ENCODE assay signal across 28 mouse cellular contexts in the genomic region with DNA sequence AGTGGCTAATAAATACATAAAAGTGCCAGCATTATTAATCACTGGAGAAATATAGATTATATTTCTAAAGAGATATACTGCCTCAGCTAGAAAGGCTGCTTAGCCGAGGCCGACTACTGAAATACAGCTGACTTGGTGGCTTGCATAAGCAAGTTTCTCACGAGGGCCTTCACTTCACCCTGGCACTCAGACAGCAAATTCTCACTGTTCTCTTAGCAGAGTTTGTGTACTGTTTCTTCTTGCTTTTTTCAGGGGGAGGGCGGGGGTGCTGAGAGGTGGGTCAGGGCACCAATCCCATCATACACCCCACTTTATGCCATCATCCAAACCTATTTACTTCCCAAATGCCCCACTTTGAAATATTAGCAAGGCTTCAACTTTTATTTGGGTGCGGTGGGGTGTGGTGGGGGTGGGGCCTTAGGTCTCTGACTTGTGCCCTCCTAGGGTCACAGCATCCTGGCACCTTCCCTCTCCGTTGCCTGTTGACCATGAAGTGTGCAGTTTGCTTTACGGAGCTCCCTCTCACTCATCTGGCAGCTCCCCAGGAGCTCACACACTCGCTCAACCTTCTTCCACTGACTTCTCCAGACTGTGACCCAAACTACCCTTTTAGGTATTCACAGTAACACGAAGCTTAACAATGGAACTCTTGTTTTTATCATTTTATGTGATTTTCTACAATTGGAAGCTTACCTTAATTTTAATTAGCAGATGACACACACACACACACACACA. TPM values are rescaled to one million over a fixed set of nuclear protein-coding genes. Genes with fewer than 3 reads are reported as not detected.
DNase-seq lines count a peak whose midpoint lies in the region; ATAC-seq and TF ChIP-seq lines count a peak whose summit lies in the region.
"Had no signal": no experiment of that assay in that cellular context is flagged by ENCODE, and none has a peak within 500 bp of the region (broad histone marks: within the 10 kb centered on the region; RNA-seq: fewer than 3 reads in every experiment).

No protein-coding gene starts in this region.

- no peaks in the 10 kb centered on the region for H3K27me3 ChIP-seq in liver, embryonic 11.5 days (replicated peaks; ENCODE audit: control insufficient read depth, insufficient read depth, low read length)
- H3K27me3 ChIP-seq in intestine, postnatal 0 days (replicated peaks; ENCODE audit: control insufficient read depth, insufficient read depth, low read length) = no peaks in the 10 kb centered on the region
- H3K27me3 ChIP-seq in kidney, embryonic 16.5 days (ENCODE audit: insufficient read depth, low read length) = no peaks in the 10 kb centered on the region
- H3K27me3 ChIP-seq: CH12.LX; embryonic facial prominence, embryonic 12.5 days; embryonic facial prominence, embryonic 15.5 days; forebrain, embryonic 12.5 days; heart, embryonic 13.5 days; hindbrain, embryonic 12.5 days; hindbrain, embryonic 15.5 days; Patski had no signal

- H3K27ac ChIP-seq in liver, embryonic 11.5 days (ENCODE audit: low read depth, low read length) = no peak overlapping the region
- peak overlapping the region; percentile 62 for H3K27ac ChIP-seq in intestine, postnatal 0 days (ENCODE audit: low read depth, low read length)
- no peak overlapping the region for H3K27ac ChIP-seq in kidney, embryonic 16.5 days (ENCODE audit: low read length)
- H3K27ac ChIP-seq: embryonic facial prominence, embryonic 12.5 days; embryonic facial prominence, embryonic 15.5 days; forebrain, embryonic 12.5 days; heart, embryonic 10.5 days; heart, embryonic 13.5 days; hindbrain, embryonic 12.5 days; hindbrain, embryonic 15.5 days had no signal

- H3K4me1 ChIP-seq in liver, embryonic 11.5 days (replicated peaks; ENCODE audit: control insufficient read depth, insufficient read depth, low read length) = peaks cover 11% of the 10 kb centered on the region
- peaks cover 8% of the 10 kb centered on the region for H3K4me1 ChIP-seq in intestine, postnatal 0 days (replicated peaks; ENCODE audit: control insufficient read depth, insufficient read depth, low read length)
- H3K4me1 ChIP-seq in kidney, embryonic 16.5 days (ENCODE audit: insufficient read depth, low read length) = 0 out of 2 replicates have a peak, but pooled peaks cover 9% of the 10 kb centered on the region
- H3K4me1 ChIP-seq: embryonic facial prominence, embryonic 12.5 days; forebrain, embryonic 12.5 days; hindbrain, embryonic 12.5 days had no signal

- DNase-seq in heart, adult 11 months = peak; percentile 78
- DNase-seq in heart, postnatal 4 days = no peak
- no peak for DNase-seq in liver, embryonic 11.5 days (ENCODE audit: low spot score)
- DNase-seq in liver = no peak
- DNase-seq in kidney, adult 18-20 months = no peak
- DNase-seq: adrenal gland, adult 2 months; adrenal gland, postnatal 14 days; B cell, adult 2 months; cerebellum, adult 11 months; cerebellum, adult 2 months; cerebellum, adult 9-11 months; cerebellum, postnatal 25 days; gastrocnemius, postnatal 25 days; heart, adult 2 months; heart, postnatal 14 days had no signal

- 0 out of 2 replicates have a peak, but pooled peaks have one; percentile 14 for ATAC-seq in liver, embryonic 11.5 days (replicated peaks; ENCODE audit: low FRiP score)
- peak; percentile 50 for ATAC-seq in intestine, postnatal 0 days
- ATAC-seq in kidney, embryonic 16.5 days (ENCODE audit: low FRiP score, low TSS enrichment) = no peak
- ATAC-seq: forebrain, embryonic 16.5 days; Patski had no signal

- no peak for TF ChIP-seq CTCF in intestine, postnatal 0 days (IDR thresholded peaks at IDR 0.05; ENCODE audit: low read depth)

- H3K9ac ChIP-seq in liver, embryonic 11.5 days (ENCODE audit: low read depth, low read length) = no peak overlapping the region
- no peak overlapping the region for H3K9ac ChIP-seq in intestine, postnatal 0 days (ENCODE audit: low read depth, low read length)
- H3K9ac ChIP-seq in kidney, embryonic 16.5 days (replicated peaks; ENCODE audit: low read length) = no peak overlapping the region
- H3K9ac ChIP-seq: embryonic facial prominence, embryonic 12.5 days; embryonic facial prominence, embryonic 15.5 days; forebrain, embryonic 12.5 days; heart, embryonic 13.5 days; hindbrain, embryonic 12.5 days; hindbrain, embryonic 15.5 days had no signal

- no peaks in the 10 kb centered on the region for H3K9me3 ChIP-seq in liver, embryonic 11.5 days (ENCODE audit: control insufficient read depth, low read length)
- H3K9me3 ChIP-seq in intestine, postnatal 0 days (ENCODE audit: control insufficient read depth) = no peaks in the 10 kb centered on the region
- no peaks in the 10 kb centered on the region for H3K9me3 ChIP-seq in kidney, embryonic 16.5 days (ENCODE audit: low read length)
- H3K9me3 ChIP-seq: embryonic facial prominence, embryonic 12.5 days; embryonic facial prominence, embryonic 15.5 days; forebrain, embryonic 12.5 days; G1E; heart, embryonic 10.5 days; heart, embryonic 13.5 days; hindbrain, embryonic 12.5 days; hindbrain, embryonic 15.5 days had no signal

- H3K4me2 ChIP-seq in liver, embryonic 11.5 days = no peak overlapping the region
- H3K4me2 ChIP-seq in intestine, postnatal 0 days (replicated peaks; ENCODE audit: low read depth) = no peak overlapping the region; the same call in 1 of the 2 replicates
- H3K4me2 ChIP-seq in kidney, embryonic 16.5 days (replicated peaks; ENCODE audit: low read depth, low read length) = no peak overlapping the region
- H3K4me2 ChIP-seq: embryonic facial prominence, embryonic 12.5 days; embryonic facial prominence, embryonic 15.5 days; forebrain, embryonic 12.5 days; hindbrain, embryonic 12.5 days; hindbrain, embryonic 15.5 days had no signal

- no peaks in the 10 kb centered on the region for H3K36me3 ChIP-seq in liver, embryonic 11.5 days (ENCODE audit: control insufficient read depth, insufficient read depth, low read length)
- peaks cover 5% of the 10 kb centered on the region; the same call in 1 of the 2 replicates for H3K36me3 ChIP-seq in intestine, postnatal 0 days (ENCODE audit: control insufficient read depth, insufficient read depth)
- no peaks in the 10 kb centered on the region for H3K36me3 ChIP-seq in kidney, embryonic 16.5 days (ENCODE audit: insufficient read depth, low read length)
- H3K36me3 ChIP-seq: embryonic facial prominence, embryonic 12.5 days; embryonic facial prominence, embryonic 15.5 days; forebrain, embryonic 12.5 days; heart, embryonic 10.5 days; hindbrain, embryonic 12.5 days had no signal

- H3K4me3 ChIP-seq in liver, embryonic 11.5 days (ENCODE audit: low read depth, low read length) = no peak overlapping the region
- no peak overlapping the region for H3K4me3 ChIP-seq in intestine, postnatal 0 days (ENCODE audit: low read depth, low read length)
- no peak overlapping the region for H3K4me3 ChIP-seq in kidney, embryonic 16.5 days (ENCODE audit: low read length)
- H3K4me3 ChIP-seq: embryonic facial prominence, embryonic 12.5 days; embryonic facial prominence, embryonic 15.5 days; forebrain, embryonic 12.5 days; heart, embryonic 10.5 days; hindbrain, embryonic 12.5 days; hindbrain, embryonic 15.5 days had no signal

- 72% methylated on average over 9 of the region's 9 CpGs for WGBS in liver, embryonic 11.5 days
- WGBS in intestine, postnatal 0 days = 59% methylated on average over 9 of the region's 9 CpGs
- WGBS in kidney, embryonic 16.5 days = 44% methylated on average over 9 of the region's 9 CpGs

RNA-seq across cellular contexts. Expression of gene Lmbrd1, which starts 19.9 kb away (rescaled TPM):
- total RNA-seq in heart, postnatal 4 days (2021) = 10 to 100 TPM; 28.8 TPM
- polyA plus RNA-seq in liver, embryonic 11.5 days (2014; fragmentation: Nextera tagmentation; extraction: Ambion mirVana) = 21.3 and 25.2 TPM in 2 replicates
- 68.8 and 73.7 TPM in 2 replicates for polyA plus RNA-seq in intestine, postnatal 0 days (2015; fragmentation: Nextera tagmentation; extraction: Ambion mirVana)
- polyA plus RNA-seq in kidney, embryonic 16.5 days (2015; fragmentation: Nextera tagmentation; extraction: Ambion mirVana) = 34.2 and 40.9 TPM in 2 replicates
